Mouse (Mus musculus) CD4-positive, CD25-positive, alpha-beta regulatory T cell, adult 2 months (primary cell): ENCODE measurements around the gene Clec10a.

Source experiments
- DNase-seq: peaks from one replicate; pipeline ENCODE4 v3.0.0-alpha.2; 2012; ENCODE audit warnings: low read depth, low spot score

Clec10a gene

GRCm38 (mm10) chr11:70216103-70216502 is 60.1 kb downstream of the Clec10a start:
- no peak for DNase-seq

- DNase-seq = no peak
Observed at GRCm38 (mm10) chr11:70218039-70218438, 62.0 kb downstream of the Clec10a start.

- DNase-seq = no peak
Observed at GRCm38 (mm10) chr11:70218741-70219470, 62.9 kb downstream of the Clec10a start.

- DNase-seq = no peak
Observed at GRCm38 (mm10) chr11:70219873-70220272, 63.9 kb downstream of the Clec10a start.

- DNase-seq = no peak
Observed at GRCm38 (mm10) chr11:70220323-70220722, 64.3 kb downstream of the Clec10a start.
